Mouse (Mus musculus): ENCODE results near the gene Stim1. TPM values are rescaled to one million over a fixed set of nuclear protein-coding genes. Genes with fewer than 3 reads are reported as not detected.

Gene Stim1
- polyA plus RNA-seq (2016; fragmentation: Nextera tagmentation; extraction: Ambion mirVana), result 14.7 and 16.2 TPM in 2 replicates

- peak; percentile 87 for ATAC-seq (ENCODE audit: low FRiP score, low read depth)
- WGBS, result under 1% methylated on average over 55 of the region's 73 CpGs
- Histone ChIP-seq H3K4me2 (replicated peaks) (peak within 1 kb of the TSS; percentile 98), H3K9ac (replicated peaks) (peak within 1 kb of the TSS; percentile 72), H3K27ac (replicated peaks) (peak within 1 kb of the TSS; percentile 47; the same call in 1 of the 2 replicates), H3K36me3 (no peaks in the 10 kb centered on the region), H3K27me3 (peaks cover 23% of the 10 kb centered on the region), H3K4me1 (peaks cover 10% of the 10 kb centered on the region), H3K4me3 (peak within 1 kb of the TSS; percentile 86), H3K9me3 (no peaks in the 10 kb centered on the region)
Observed at GRCm38 (mm10) chr7:102267601-102268394, at the start of gene Stim1. Stim1 (plus strand) TSS chr7:102267806.

DNA sequence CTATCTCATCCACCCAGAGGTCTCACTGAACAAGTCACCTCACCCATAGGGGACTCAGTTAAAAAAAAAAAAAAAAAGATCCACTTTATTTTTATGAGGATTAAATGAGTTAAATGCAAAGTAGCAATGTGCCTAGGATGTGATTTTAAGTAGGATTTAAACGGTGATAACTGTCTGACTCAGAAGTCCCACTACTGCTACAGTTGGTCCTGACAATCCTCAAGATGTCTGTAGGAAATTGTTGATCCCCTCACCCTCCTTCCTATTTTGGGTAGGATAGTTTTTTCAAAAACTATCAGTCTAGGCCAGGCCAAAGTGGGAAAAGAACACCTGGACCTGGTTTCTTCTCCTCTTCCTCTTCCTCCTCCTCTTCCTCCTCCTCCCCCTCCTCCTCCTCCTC lies 45.7 kb upstream of the Stim1 start:
- ATAC-seq (ENCODE audit: low FRiP score, low read depth), result peak; percentile 23; the same call in 1 of the 2 replicates
- H3K36me3 ChIP-seq, result no peaks in the 10 kb centered on the region
- no peak overlapping the region for H3K9ac ChIP-seq (replicated peaks)
- H3K4me2 ChIP-seq (replicated peaks), result peak overlapping the region; percentile 91
- H3K9me3 ChIP-seq, result no peaks in the 10 kb centered on the region
- 0 out of 2 replicates have a peak, but pooled peaks cover 3% of the 10 kb centered on the region for H3K4me1 ChIP-seq
- no peaks in the 10 kb centered on the region for H3K27me3 ChIP-seq
- 43% methylated on average over 1 of the region's 1 CpGs for WGBS
- peak overlapping the region; percentile 63 for H3K4me3 ChIP-seq
- no peak overlapping the region for H3K27ac ChIP-seq (replicated peaks)

DNA sequence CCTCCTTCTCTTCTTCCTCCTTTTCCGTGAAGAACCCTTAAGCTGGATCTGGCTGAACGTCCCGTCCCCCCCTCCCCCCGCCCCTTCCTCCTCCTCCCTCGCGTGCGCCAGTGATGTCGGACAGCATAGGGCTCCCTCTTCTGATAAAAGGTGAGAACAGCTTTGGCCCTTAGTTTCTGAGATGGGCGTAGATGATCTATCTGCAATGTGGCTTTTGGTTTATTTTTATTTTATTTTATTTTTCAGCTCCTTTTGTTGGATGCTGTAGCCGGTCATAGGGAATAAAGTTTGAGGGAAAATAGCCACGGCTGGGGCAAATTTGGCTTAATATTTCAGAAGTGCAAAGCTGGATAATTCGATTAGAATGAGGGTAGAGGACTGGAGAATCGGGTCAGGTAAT lies 45.3 kb upstream of the Stim1 start:
- no peak overlapping the region for H3K27ac ChIP-seq (replicated peaks)
- peak overlapping the region; percentile 63 for H3K4me3 ChIP-seq
- 0 out of 2 replicates have a peak, but pooled peaks cover 3% of the 10 kb centered on the region for H3K4me1 ChIP-seq
- no peaks in the 10 kb centered on the region for H3K27me3 ChIP-seq
- WGBS, result 2% methylated on average over 11 of the region's 13 CpGs
- peak overlapping the region; percentile 72 for H3K9ac ChIP-seq (replicated peaks)
- peak overlapping the region; percentile 91 for H3K4me2 ChIP-seq (replicated peaks)
- H3K36me3 ChIP-seq, result no peaks in the 10 kb centered on the region
- ATAC-seq (ENCODE audit: low FRiP score, low read depth), result peak; percentile 66
- no peaks in the 10 kb centered on the region for H3K9me3 ChIP-seq

DNA sequence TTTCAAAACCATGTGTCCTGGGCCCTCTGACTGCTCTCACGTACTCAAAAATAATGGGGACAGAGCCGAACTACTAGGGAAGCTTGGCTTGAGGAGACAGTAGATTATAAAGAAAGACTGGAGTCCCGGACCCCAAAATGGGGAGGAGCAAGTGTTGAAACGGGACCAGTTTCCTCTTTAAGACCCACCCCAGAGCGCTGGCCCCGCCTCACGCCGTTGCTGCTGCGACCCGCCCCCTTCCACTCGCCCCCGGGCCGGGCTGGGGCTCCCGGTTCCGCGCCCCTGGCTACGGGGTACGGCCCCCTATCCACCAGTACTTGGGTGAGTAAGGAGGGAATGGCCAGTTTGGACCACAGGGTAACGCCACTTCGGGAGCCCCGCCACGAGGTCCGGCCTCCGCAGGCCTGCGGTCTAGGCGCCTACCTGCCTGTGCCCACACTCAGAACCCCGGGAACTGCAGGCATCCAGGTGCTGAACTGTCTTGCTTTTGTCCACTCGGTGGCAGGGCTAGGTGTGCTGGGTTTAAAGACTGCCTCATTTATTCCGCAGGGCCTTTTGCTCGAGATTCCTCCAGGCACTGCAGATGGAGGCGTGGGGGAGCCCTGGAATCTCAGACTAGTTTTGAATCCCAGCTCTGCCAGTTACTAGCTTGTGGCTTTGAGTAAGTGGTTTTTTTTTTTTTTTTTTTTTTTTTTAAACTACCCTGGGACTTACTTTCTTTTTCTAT lies 44.6 kb upstream of the Stim1 start:
- 0 out of 2 replicates have a peak overlapping the region, but pooled peaks have one; percentile 49 for H3K27ac ChIP-seq (replicated peaks)
- WGBS, result 1% methylated on average over 31 of the region's 31 CpGs
- peak overlapping the region; percentile 91 for H3K4me2 ChIP-seq (replicated peaks)
- peak overlapping the region; percentile 63 for H3K4me3 ChIP-seq
- 0 out of 2 replicates have a peak, but pooled peaks cover 3% of the 10 kb centered on the region for H3K4me1 ChIP-seq
- ATAC-seq (ENCODE audit: low FRiP score, low read depth), result peak; percentile 89
- H3K27me3 ChIP-seq, result no peaks in the 10 kb centered on the region
- H3K36me3 ChIP-seq, result no peaks in the 10 kb centered on the region
- no peaks in the 10 kb centered on the region for H3K9me3 ChIP-seq
- peak overlapping the region; percentile 72 for H3K9ac ChIP-seq (replicated peaks)

DNA sequence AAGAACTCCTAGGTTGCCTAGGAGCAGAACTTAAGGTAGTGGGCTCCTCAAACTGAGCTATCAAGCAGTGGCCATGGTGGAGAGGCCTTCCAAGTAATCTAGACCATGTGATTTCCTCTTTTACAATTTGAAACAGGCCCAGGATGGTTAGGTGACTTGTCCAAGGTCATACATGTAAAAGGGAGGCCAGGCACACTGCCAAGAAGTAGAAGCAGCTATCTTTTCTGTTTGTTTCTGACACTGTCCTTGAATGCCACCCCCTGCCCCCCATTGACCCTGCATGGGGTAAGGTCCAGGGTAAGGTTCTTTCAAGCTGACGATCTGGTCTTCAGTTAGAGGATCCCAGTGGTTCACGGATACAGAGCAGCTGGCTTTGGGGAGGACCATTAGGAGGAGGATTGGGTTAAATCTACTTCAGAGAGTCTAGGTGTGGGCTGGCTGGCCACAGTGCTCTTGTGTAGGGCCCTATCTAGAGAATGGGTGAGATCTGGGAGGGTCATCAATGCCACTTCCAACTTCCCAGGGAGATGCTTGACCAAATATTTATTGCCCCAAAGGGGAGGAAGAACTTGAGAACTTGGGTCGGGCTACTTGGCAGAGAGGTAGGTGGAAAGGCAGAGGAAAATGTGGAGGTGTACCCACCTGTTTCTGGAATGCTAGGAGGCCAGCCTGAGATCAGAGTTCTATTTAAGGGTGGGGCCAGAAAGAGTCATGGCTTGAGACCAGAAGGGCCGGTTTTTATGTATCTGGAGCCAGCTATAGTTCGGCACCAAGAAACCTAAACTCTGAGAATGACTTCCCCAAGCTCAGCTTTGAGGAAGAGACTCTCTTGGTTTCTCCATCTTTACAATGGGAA lies 43.5 kb upstream of the Stim1 start:
- 91% methylated on average over 5 of the region's 5 CpGs for WGBS
- Histone ChIP-seq H3K27me3 (no peaks in the 10 kb centered on the region), H3K9me3 (no peaks in the 10 kb centered on the region), H3K36me3 (no peaks in the 10 kb centered on the region), H3K9ac (replicated peaks) (no peak overlapping the region), H3K4me2 (replicated peaks) (no peak overlapping the region), H3K4me3 (no peak overlapping the region), H3K27ac (replicated peaks) (no peak overlapping the region), H3K4me1 (0 out of 2 replicates have a peak, but pooled peaks cover 3% of the 10 kb centered on the region)
- ATAC-seq (ENCODE audit: low FRiP score, low read depth), result no peak

DNA sequence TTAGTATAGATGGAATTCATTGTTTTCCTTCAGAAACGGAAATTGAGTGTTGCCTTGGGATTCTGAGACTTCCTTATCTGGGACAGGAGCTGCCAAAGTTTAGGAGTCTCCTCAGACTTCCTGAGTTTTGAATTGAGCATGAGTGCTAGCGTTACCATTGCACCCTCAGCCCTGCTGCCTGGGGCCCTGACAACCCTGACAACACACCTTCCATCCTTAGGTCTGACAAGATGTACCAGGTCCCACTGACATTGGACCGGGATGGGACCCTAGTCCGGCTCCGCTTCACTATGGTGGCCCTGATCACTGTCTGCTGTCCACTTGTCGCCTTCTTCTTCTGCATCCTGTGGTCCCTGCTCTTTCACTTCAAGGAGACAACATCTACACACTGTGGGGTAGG lies 41.6 kb upstream of the Stim1 start:
- ATAC-seq (ENCODE audit: low FRiP score, low read depth), result no peak

DNA sequence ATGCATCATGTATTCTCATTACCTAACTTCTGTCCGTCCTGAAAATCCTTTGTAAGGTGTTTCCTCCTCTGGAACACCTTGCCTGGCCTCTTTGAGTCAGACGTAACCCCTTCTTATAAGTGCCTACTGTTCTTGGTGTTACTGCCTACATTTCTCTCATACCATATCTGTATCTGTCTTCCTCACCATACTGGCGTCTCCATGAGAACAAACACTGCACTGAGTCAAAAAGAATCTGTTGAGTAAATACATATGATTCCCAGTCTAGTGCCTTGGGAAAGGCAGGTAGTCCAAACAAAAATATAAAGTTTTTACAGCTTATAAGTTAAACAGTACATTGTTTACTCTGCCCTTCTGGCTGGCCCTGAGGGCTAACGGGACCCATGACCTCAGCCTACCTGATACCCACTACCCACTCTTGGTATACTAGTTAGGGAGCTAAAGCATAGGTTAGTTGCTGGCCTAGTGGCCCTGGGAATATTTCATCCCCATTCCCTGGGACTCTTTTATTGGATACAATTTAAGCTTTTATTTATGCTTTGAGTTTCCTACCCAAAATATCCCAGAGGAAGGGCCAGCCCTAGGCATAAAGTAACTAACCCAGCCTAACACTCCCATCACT lies 39.4 kb upstream of the Stim1 start:
- no peak overlapping the region for H3K4me3 ChIP-seq
- no peak for ATAC-seq (ENCODE audit: low FRiP score, low read depth)
- 91% methylated on average over 4 of the region's 4 CpGs for WGBS
- no peak overlapping the region for H3K27ac ChIP-seq (replicated peaks)
- H3K36me3 ChIP-seq, result no peaks in the 10 kb centered on the region
- H3K9me3 ChIP-seq, result no peaks in the 10 kb centered on the region
- H3K9ac ChIP-seq (replicated peaks), result no peak overlapping the region
- H3K27me3 ChIP-seq, result no peaks in the 10 kb centered on the region
- no peak overlapping the region for H3K4me2 ChIP-seq (replicated peaks)
- 0 out of 2 replicates have a peak, but pooled peaks cover under 1% of the 10 kb centered on the region for H3K4me1 ChIP-seq

More for the DNA sequence above, 41.6 kb upstream of the Stim1 start:
- 95% methylated on average over 6 of the region's 6 CpGs for WGBS
- Histone ChIP-seq H3K4me2 (replicated peaks) (no peak overlapping the region), H3K27me3 (no peaks in the 10 kb centered on the region), H3K9me3 (no peaks in the 10 kb centered on the region), H3K4me3 (no peak overlapping the region), H3K9ac (replicated peaks) (no peak overlapping the region), H3K36me3 (no peaks in the 10 kb centered on the region), H3K4me1 (0 out of 2 replicates have a peak, but pooled peaks cover 3% of the 10 kb centered on the region), H3K27ac (replicated peaks) (no peak overlapping the region)

- 92% methylated on average over 6 of the region's 6 CpGs for WGBS
- no peak for ATAC-seq (ENCODE audit: low FRiP score, low read depth)
- no peaks in the 10 kb centered on the region for H3K9me3 ChIP-seq
- H3K4me2 ChIP-seq (replicated peaks), result no peak overlapping the region
- no peak overlapping the region for H3K27ac ChIP-seq (replicated peaks)
- no peak overlapping the region for H3K9ac ChIP-seq (replicated peaks)
- no peaks in the 10 kb centered on the region for H3K27me3 ChIP-seq
- no peak overlapping the region for H3K4me3 ChIP-seq
- no peaks in the 10 kb centered on the region for H3K4me1 ChIP-seq
- H3K36me3 ChIP-seq, result no peaks in the 10 kb centered on the region
Observed at GRCm38 (mm10) chr7:102229814-102230213, 37.8 kb upstream of the Stim1 start.

DNA sequence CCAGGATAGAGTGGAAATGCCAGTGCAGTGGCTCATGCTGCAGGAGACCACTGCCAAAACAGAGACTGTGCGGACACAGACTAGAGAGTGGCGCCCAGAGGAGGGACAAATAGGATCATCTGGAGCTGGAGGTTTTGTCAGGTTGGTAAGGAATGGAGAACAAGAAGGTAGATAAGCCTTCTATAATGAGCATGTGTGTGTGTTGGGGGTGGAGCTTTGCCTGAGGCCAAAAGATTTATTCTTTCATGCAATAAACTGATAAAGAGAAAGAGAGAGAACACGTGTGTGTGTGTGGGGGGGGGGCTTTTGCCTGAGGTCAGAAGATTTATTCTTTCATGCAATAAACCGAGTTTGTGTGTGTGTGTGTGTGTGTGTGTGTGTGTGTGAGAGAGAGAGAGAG lies 34.5 kb upstream of the Stim1 start:
- no peaks in the 10 kb centered on the region for H3K27me3 ChIP-seq
- 75% methylated on average over 4 of the region's 4 CpGs for WGBS
- no peak overlapping the region for H3K4me3 ChIP-seq
- H3K4me2 ChIP-seq (replicated peaks), result no peak overlapping the region
- H3K9ac ChIP-seq (replicated peaks), result no peak overlapping the region
- ATAC-seq (ENCODE audit: low FRiP score, low read depth), result no peak
- no peaks in the 10 kb centered on the region for H3K9me3 ChIP-seq
- H3K4me1 ChIP-seq, result no peaks in the 10 kb centered on the region
- peaks cover 22% of the 10 kb centered on the region for H3K36me3 ChIP-seq
- no peak overlapping the region for H3K27ac ChIP-seq (replicated peaks)

GRCm38 (mm10) chr7:102238686-102239286 lies 28.8 kb upstream of the Stim1 start:
- Histone ChIP-seq H3K27me3 (no peaks in the 10 kb centered on the region), H3K9ac (replicated peaks) (no peak overlapping the region), H3K36me3 (peaks cover 50% of the 10 kb centered on the region), H3K4me2 (replicated peaks) (no peak overlapping the region), H3K4me1 (no peaks in the 10 kb centered on the region), H3K9me3 (no peaks in the 10 kb centered on the region), H3K4me3 (no peak overlapping the region), H3K27ac (replicated peaks) (no peak overlapping the region)
- WGBS, result 86% methylated on average over 8 of the region's 8 CpGs
- ATAC-seq (ENCODE audit: low FRiP score, low read depth), result no peak

GRCm38 (mm10) chr7:102239591-102239990 lies 28.0 kb upstream of the Stim1 start:
- no peak overlapping the region for H3K4me2 ChIP-seq (replicated peaks)
- no peak overlapping the region for H3K4me3 ChIP-seq
- H3K9me3 ChIP-seq, result no peaks in the 10 kb centered on the region
- H3K27me3 ChIP-seq, result no peaks in the 10 kb centered on the region
- peaks cover 50% of the 10 kb centered on the region for H3K36me3 ChIP-seq
- H3K9ac ChIP-seq (replicated peaks), result no peak overlapping the region
- H3K27ac ChIP-seq (replicated peaks), result no peak overlapping the region
- WGBS, result 95% methylated on average over 16 of the region's 16 CpGs
- ATAC-seq (ENCODE audit: low FRiP score, low read depth), result no peak
- no peaks in the 10 kb centered on the region for H3K4me1 ChIP-seq
